Mouse (Mus musculus): ENCODE data around the gene Sim1. TPM values are rescaled to one million over a fixed set of nuclear protein-coding genes. Genes with fewer than 3 reads are reported as not detected.

Gene Sim1
- total RNA-seq, 2 experiments from 2014 or later: not detected

- ATAC-seq (replicated peaks; ENCODE audit: low FRiP score, low TSS enrichment, poor library complexity, severe bottlenecking): no peak
Observed at GRCm38 (mm10) chr10:51011391-51012150, 117.0 kb downstream of the Sim1 start.

GRCm38 (mm10) chr10:51014901-51015300, 120.3 kb downstream of the Sim1 start:
- ATAC-seq (replicated peaks; ENCODE audit: low FRiP score, low TSS enrichment, poor library complexity, severe bottlenecking): no peak

GRCm38 (mm10) chr10:51015362-51015761, 120.8 kb downstream of the Sim1 start:
- ATAC-seq (replicated peaks; ENCODE audit: low FRiP score, low TSS enrichment, poor library complexity, severe bottlenecking): no peak

GRCm38 (mm10) chr10:51023308-51024279, 129.0 kb downstream of the Sim1 start:
- no peak for ATAC-seq (replicated peaks; ENCODE audit: low FRiP score, low TSS enrichment, poor library complexity, severe bottlenecking)

Data from megakaryocyte-erythroid progenitor cell, adult 5-6 weeks (primary cell).